Mouse (Mus musculus): ENCODE measurements around the gene D1Pas1.

Gene D1Pas1

GRCm38 (mm10) chr1:186967201-186967812 lies at the start of gene D1Pas1:
D1Pas1 (plus strand) TSS chr1:186967416.
- DNase-seq (ENCODE audit: low read depth in 1 of 2, low spot score in 2 of 2), result no peak

GRCm38 (mm10) chr1:186922489-186923370 lies 44.5 kb upstream of the D1Pas1 start:
- no peak for DNase-seq (ENCODE audit: low read depth in 1 of 2, low spot score in 2 of 2)

- no peak for DNase-seq (ENCODE audit: low read depth in 1 of 2, low spot score in 2 of 2)
Observed at GRCm38 (mm10) chr1:186924027-186924426, 43.2 kb upstream of the D1Pas1 start.

GRCm38 (mm10) chr1:186925411-186925810 lies 41.8 kb upstream of the D1Pas1 start:
- DNase-seq (ENCODE audit: low read depth in 1 of 2, low spot score in 2 of 2), result no peak

GRCm38 (mm10) chr1:186926316-186926949 lies 40.8 kb upstream of the D1Pas1 start:
- DNase-seq (ENCODE audit: low read depth in 1 of 2, low spot score in 2 of 2), result no peak

- DNase-seq (ENCODE audit: low read depth in 1 of 2, low spot score in 2 of 2), result no peak
Observed at GRCm38 (mm10) chr1:186926950-186927316, 40.3 kb upstream of the D1Pas1 start.

GRCm38 (mm10) chr1:186927494-186927893 lies 39.7 kb upstream of the D1Pas1 start:
- DNase-seq (ENCODE audit: low read depth in 1 of 2, low spot score in 2 of 2), result no peak

GRCm38 (mm10) chr1:186930160-186930887 lies 36.9 kb upstream of the D1Pas1 start:
- no peak for DNase-seq (ENCODE audit: low read depth in 1 of 2, low spot score in 2 of 2)

- DNase-seq (ENCODE audit: low read depth in 1 of 2, low spot score in 2 of 2), result no peak
Observed at GRCm38 (mm10) chr1:186930888-186931233, 36.4 kb upstream of the D1Pas1 start.

- no peak for DNase-seq (ENCODE audit: low read depth in 1 of 2, low spot score in 2 of 2)
Observed at GRCm38 (mm10) chr1:186934205-186934604, 33.0 kb upstream of the D1Pas1 start.

- DNase-seq (ENCODE audit: low read depth in 1 of 2, low spot score in 2 of 2), result no peak
Observed at GRCm38 (mm10) chr1:186952381-186952780, 14.8 kb upstream of the D1Pas1 start.

GRCm38 (mm10) chr1:186954591-186954990 lies 12.6 kb upstream of the D1Pas1 start:
- DNase-seq (ENCODE audit: low read depth in 1 of 2, low spot score in 2 of 2), result no peak

GRCm38 (mm10) chr1:186959380-186959779 lies 7.8 kb upstream of the D1Pas1 start:
- DNase-seq (ENCODE audit: low read depth in 1 of 2, low spot score in 2 of 2), result no peak

- DNase-seq (ENCODE audit: low read depth in 1 of 2, low spot score in 2 of 2), result no peak
Observed at GRCm38 (mm10) chr1:186964143-186964875, 2.9 kb upstream of the D1Pas1 start.

- DNase-seq (ENCODE audit: low read depth in 1 of 2, low spot score in 2 of 2), result no peak
Observed at GRCm38 (mm10) chr1:186967926-186968325, 710 bp downstream of the D1Pas1 start.

GRCm38 (mm10) chr1:186976937-186977540 lies 9.8 kb downstream of the D1Pas1 start:
- no peak for DNase-seq (ENCODE audit: low read depth in 1 of 2, low spot score in 2 of 2)

- DNase-seq (ENCODE audit: low read depth in 1 of 2, low spot score in 2 of 2), result no peak
Observed at GRCm38 (mm10) chr1:186977801-186978200, 10.6 kb downstream of the D1Pas1 start.

GRCm38 (mm10) chr1:186979465-186979864 lies 12.2 kb downstream of the D1Pas1 start:
- DNase-seq (ENCODE audit: low read depth in 1 of 2, low spot score in 2 of 2), result no peak

- DNase-seq (ENCODE audit: low read depth in 1 of 2, low spot score in 2 of 2), result no peak
Observed at GRCm38 (mm10) chr1:186980503-186980902, 13.3 kb downstream of the D1Pas1 start.

- DNase-seq (ENCODE audit: low read depth in 1 of 2, low spot score in 2 of 2), result no peak
Observed at GRCm38 (mm10) chr1:186985131-186985530, 17.9 kb downstream of the D1Pas1 start.
